Mouse (Mus musculus) heart, postnatal 0 days (tissue): ENCODE measurements at regions not wholly inside any gene's neighbourhood (a gene's known extent, or its start where the extent isn't known, plus 50 kb on each side); places are given as distances from the start of the nearest gene placed in this dataset.

Source experiments
- CTCF ChIP-seq: IDR thresholded peaks from 2 replicates; pipeline ENCODE4 v1.5.1; 2016; ENCODE audit warnings: antibody characterized with exemption, control low read depth, low read depth
- EP300 ChIP-seq: IDR thresholded peaks from 2 replicates; pipeline ENCODE4 v1.6.1; 2016; ENCODE audit warnings: antibody characterized with exemption, low read depth

- TF ChIP-seq EP300 (no peak), CTCF (no peak)
These were observed 67.9 kb upstream of the Slc22a12 start for GRCm38 (mm10) chr19:6610715-6611114.
